Mouse (Mus musculus): ENCODE data around the gene U2af1l4. TPM values are rescaled to one million over a fixed set of nuclear protein-coding genes. Genes with fewer than 3 reads are reported as not detected.

The U2af1l4 gene
- 16.1 and 42.5 TPM in 2 replicates for total RNA-seq (2014; fragmentation: Nextera tagmentation)
- 62.9 and 74.1 TPM in 2 replicates for total RNA-seq (2017)
- polyA plus RNA-seq (2012) = 47.3 and 71.2 TPM in 2 replicates

DNA sequence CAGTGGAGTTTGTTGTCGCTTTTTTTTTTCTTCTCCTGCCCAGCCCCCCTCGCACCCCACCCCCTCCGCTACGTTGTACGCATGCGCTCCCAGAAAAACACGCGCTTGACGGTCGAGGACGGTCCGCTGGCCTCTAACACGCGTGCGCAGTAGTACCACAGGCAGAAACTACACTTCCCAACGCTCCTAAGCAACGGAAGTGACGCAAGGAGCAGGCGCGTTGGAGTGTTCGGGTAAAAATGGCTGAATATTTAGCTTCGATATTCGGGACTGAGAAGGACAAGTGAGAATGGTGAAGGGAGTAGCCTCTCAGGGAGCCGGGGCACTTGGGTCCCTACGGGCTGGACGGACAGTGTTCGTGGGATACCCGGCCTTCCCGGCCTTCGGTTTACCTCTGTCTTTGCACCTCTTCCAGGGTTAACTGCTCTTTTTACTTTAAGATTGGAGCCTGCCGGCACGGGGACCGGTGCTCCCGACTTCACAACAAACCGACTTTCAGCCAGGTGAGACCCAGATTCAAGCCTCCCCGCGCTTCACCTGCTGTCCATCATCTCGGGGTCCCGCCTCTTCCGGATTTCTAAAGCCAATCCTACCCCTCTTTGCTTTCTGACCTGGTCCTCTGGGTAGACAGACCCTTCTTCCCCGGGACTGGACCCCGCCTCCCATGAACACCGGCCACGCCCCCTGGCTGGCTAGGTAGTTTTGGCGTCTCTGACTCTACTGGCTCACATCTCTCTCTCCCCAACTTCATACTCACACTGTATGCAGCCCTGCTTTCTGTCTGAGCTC is at the start of gene U2af1l4, which contains the start of the genes Gm49396 and Psenen:
Gene U2af1l4, plus strand, starts transcription at position 185 of the 789 bp plus-strand sequence.
Gene Gm49396, plus strand, starts transcription at position 228 of the 789 bp plus-strand sequence.
Gene Psenen, minus strand, starts transcription at position 511 of the 789 bp plus-strand sequence.
- Histone ChIP-seq H3K4me1 (ENCODE audit: insufficient read depth, low read depth, low read length) (peaks cover 58% of the 10 kb centered on the region), H3K27me3 (ENCODE audit: insufficient read depth, low read length) (no peaks in the 10 kb centered on the region), H3K36me3 (replicated peaks) (peaks cover 57% of the 10 kb centered on the region), H3K9me3 (replicated peaks) (no peaks in the 10 kb centered on the region), H3K4me3 (ENCODE audit: low read depth, low read length) (peak within 1 kb of the TSS; percentile 83)
- DNase-seq (ENCODE audit: low spot score) (peak; percentile 82), ATAC-seq (ENCODE audit: extremely low read depth, insufficient number of reproducible peaks, low FRiP score, poor library complexity, severe bottlenecking) (peak; percentile 50)
- TF ChIP-seq POLR2AphosphoS5 (IDR thresholded peaks at IDR 0.05; ENCODE audit: insufficient replicate concordance, low read depth, low read length) = no peak
- TF ChIP-seq TAL1 (conservative IDR thresholded peaks at IDR 0.05; ENCODE audit: low read depth, low read length) = no peak
- no peak for TF ChIP-seq GATA1 (IDR thresholded peaks at IDR 0.05; ENCODE audit: borderline replicate concordance, low read length)
- no peak for TF ChIP-seq CTCF (IDR thresholded peaks at IDR 0.05; ENCODE audit: low read depth, low read length)
- no peak for TF ChIP-seq GATA2 (IDR thresholded peaks at IDR 0.05; ENCODE audit: borderline replicate concordance, low read depth, low read length)

GRCm38 (mm10) chr7:30515003-30515760 is 47.9 kb upstream of the U2af1l4 start:
- Histone ChIP-seq H3K4me3 (ENCODE audit: low read depth, low read length) (no peak overlapping the region), H3K9me3 (replicated peaks) (no peaks in the 10 kb centered on the region), H3K4me1 (ENCODE audit: insufficient read depth, low read depth, low read length) (no peaks in the 10 kb centered on the region), H3K27me3 (ENCODE audit: insufficient read depth, low read length) (peaks cover 31% of the 10 kb centered on the region), H3K36me3 (replicated peaks) (no peaks in the 10 kb centered on the region)
- DNase-seq (ENCODE audit: low spot score) (no peak), ATAC-seq (ENCODE audit: extremely low read depth, insufficient number of reproducible peaks, low FRiP score, poor library complexity, severe bottlenecking) (no peak)
- no peak for TF ChIP-seq GATA2 (IDR thresholded peaks at IDR 0.05; ENCODE audit: borderline replicate concordance, low read depth, low read length)
- no peak for TF ChIP-seq CTCF (IDR thresholded peaks at IDR 0.05; ENCODE audit: low read depth, low read length)
- TF ChIP-seq TAL1 (conservative IDR thresholded peaks at IDR 0.05; ENCODE audit: low read depth, low read length) = no peak
- no peak for TF ChIP-seq POLR2AphosphoS5 (IDR thresholded peaks at IDR 0.05; ENCODE audit: insufficient replicate concordance, low read depth, low read length)
- no peak for TF ChIP-seq GATA1 (IDR thresholded peaks at IDR 0.05; ENCODE audit: borderline replicate concordance, low read length)

GRCm38 (mm10) chr7:30518325-30518724 is 44.8 kb upstream of the U2af1l4 start:
- no peak for TF ChIP-seq CTCF (IDR thresholded peaks at IDR 0.05; ENCODE audit: low read depth, low read length)
- no peak for TF ChIP-seq GATA1 (IDR thresholded peaks at IDR 0.05; ENCODE audit: borderline replicate concordance, low read length)
- TF ChIP-seq GATA2 (IDR thresholded peaks at IDR 0.05; ENCODE audit: borderline replicate concordance, low read depth, low read length) = no peak
- no peak for TF ChIP-seq TAL1 (conservative IDR thresholded peaks at IDR 0.05; ENCODE audit: low read depth, low read length)
- H3K27me3 ChIP-seq (ENCODE audit: insufficient read depth, low read length) = peaks cover 30% of the 10 kb centered on the region
- H3K4me1 ChIP-seq (ENCODE audit: insufficient read depth, low read depth, low read length) = no peaks in the 10 kb centered on the region
- ATAC-seq (ENCODE audit: extremely low read depth, insufficient number of reproducible peaks, low FRiP score, poor library complexity, severe bottlenecking) (no peak), DNase-seq (ENCODE audit: low spot score) (no peak)
- peaks cover 10% of the 10 kb centered on the region for H3K36me3 ChIP-seq (replicated peaks)
- H3K9me3 ChIP-seq (replicated peaks) = no peaks in the 10 kb centered on the region
- H3K4me3 ChIP-seq (ENCODE audit: low read depth, low read length) = no peak overlapping the region

DNA sequence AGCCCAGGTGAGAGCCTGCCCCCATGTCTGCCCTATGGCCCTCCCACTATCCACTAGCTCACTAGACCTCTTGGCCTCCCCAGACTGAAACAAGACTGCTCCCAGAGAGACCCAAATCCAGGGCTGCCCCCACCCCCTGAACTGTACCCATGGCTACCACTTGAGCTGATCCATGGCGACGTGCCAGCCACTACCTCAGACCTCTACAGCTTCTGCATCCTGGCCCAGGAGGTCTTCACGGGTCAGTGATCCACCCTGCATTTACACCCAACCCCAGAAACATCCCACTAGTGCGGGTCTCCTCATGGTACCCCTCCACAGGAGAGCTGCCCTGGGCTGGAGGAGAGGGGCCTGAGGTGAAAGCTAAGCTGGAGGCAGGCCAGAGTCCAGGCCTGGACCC is 42.7 kb upstream of the U2af1l4 start:
- no peaks in the 10 kb centered on the region for H3K4me1 ChIP-seq (ENCODE audit: insufficient read depth, low read depth, low read length)
- H3K36me3 ChIP-seq (replicated peaks) = peaks cover 29% of the 10 kb centered on the region
- DNase-seq (ENCODE audit: low spot score) (no peak), ATAC-seq (ENCODE audit: extremely low read depth, insufficient number of reproducible peaks, low FRiP score, poor library complexity, severe bottlenecking) (no peak)
- H3K9me3 ChIP-seq (replicated peaks) = no peaks in the 10 kb centered on the region
- no peak for TF ChIP-seq GATA2 (IDR thresholded peaks at IDR 0.05; ENCODE audit: borderline replicate concordance, low read depth, low read length)
- no peak for TF ChIP-seq CTCF (IDR thresholded peaks at IDR 0.05; ENCODE audit: low read depth, low read length)
- no peak for TF ChIP-seq TAL1 (conservative IDR thresholded peaks at IDR 0.05; ENCODE audit: low read depth, low read length)
- no peak for TF ChIP-seq POLR2AphosphoS5 (IDR thresholded peaks at IDR 0.05; ENCODE audit: insufficient replicate concordance, low read depth, low read length)
- TF ChIP-seq GATA1 (IDR thresholded peaks at IDR 0.05; ENCODE audit: borderline replicate concordance, low read length) = no peak
- no peak overlapping the region for H3K4me3 ChIP-seq (ENCODE audit: low read depth, low read length)
- peaks cover 30% of the 10 kb centered on the region for H3K27me3 ChIP-seq (ENCODE audit: insufficient read depth, low read length)

DNA sequence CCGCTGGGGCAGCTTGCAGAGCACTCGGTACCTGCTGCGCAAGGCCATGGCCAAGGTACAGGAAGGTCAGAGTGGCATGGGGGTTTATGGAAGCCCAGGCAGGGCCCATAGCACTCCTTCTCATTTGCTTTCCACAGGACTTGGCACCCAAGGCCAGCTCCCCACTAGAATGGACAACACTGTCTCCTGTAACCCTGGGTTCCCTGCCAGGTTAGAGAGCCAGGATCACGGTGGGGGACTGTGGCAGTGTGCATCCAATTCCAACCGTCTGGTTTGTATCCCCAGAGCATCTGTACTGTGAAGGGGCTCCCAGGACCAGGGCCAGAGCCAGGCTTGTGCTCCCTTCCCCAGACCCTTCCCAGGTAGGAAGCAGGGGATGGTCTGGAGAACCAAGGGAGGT is 42.2 kb upstream of the U2af1l4 start:
- Histone ChIP-seq H3K4me3 (ENCODE audit: low read depth, low read length) (no peak overlapping the region), H3K9me3 (replicated peaks) (no peaks in the 10 kb centered on the region), H3K4me1 (ENCODE audit: insufficient read depth, low read depth, low read length) (peaks cover 2% of the 10 kb centered on the region; the same call in 1 of the 2 replicates), H3K27me3 (ENCODE audit: insufficient read depth, low read length) (peaks cover 26% of the 10 kb centered on the region), H3K36me3 (replicated peaks) (peaks cover 34% of the 10 kb centered on the region)
- TF ChIP-seq GATA2 (IDR thresholded peaks at IDR 0.05; ENCODE audit: borderline replicate concordance, low read depth, low read length) (no peak), TAL1 (conservative IDR thresholded peaks at IDR 0.05; ENCODE audit: low read depth, low read length) (no peak), POLR2AphosphoS5 (IDR thresholded peaks at IDR 0.05; ENCODE audit: insufficient replicate concordance, low read depth, low read length) (no peak), CTCF (IDR thresholded peaks at IDR 0.05; ENCODE audit: low read depth, low read length) (no peak), GATA1 (IDR thresholded peaks at IDR 0.05; ENCODE audit: borderline replicate concordance, low read length) (no peak)
- ATAC-seq (ENCODE audit: extremely low read depth, insufficient number of reproducible peaks, low FRiP score, poor library complexity, severe bottlenecking) (no peak), DNase-seq (ENCODE audit: low spot score) (no peak)

DNA sequence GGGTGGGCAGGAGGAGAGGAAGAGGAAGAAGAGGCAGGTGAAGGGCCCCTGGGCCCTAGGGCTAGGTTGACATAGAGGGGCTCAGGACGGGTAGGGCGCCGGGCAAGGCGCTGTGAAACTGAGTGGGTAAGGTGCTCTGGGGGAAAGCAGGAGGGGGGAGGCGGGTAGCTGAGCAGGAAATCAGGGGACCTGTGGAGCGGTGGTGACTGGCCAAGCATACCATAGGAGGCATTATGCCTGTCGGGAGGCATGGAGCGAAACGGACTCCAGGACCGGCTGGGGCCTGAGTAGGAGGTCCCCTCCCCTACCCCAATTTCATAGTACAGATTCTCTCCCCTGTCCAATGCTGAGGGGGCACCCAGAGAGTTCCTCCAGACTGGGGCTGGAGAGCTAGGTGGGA is 40.2 kb upstream of the U2af1l4 start:
- no peak overlapping the region for H3K4me3 ChIP-seq (ENCODE audit: low read depth, low read length)
- ATAC-seq (ENCODE audit: extremely low read depth, insufficient number of reproducible peaks, low FRiP score, poor library complexity, severe bottlenecking) = no peak
- peaks cover 3% of the 10 kb centered on the region; the same call in 1 of the 2 replicates for H3K4me1 ChIP-seq (ENCODE audit: insufficient read depth, low read depth, low read length)
- no peaks in the 10 kb centered on the region for H3K9me3 ChIP-seq (replicated peaks)
- DNase-seq (ENCODE audit: low spot score) = no peak
- TF ChIP-seq CTCF (IDR thresholded peaks at IDR 0.05; ENCODE audit: low read depth, low read length) = no peak
- TF ChIP-seq POLR2AphosphoS5 (IDR thresholded peaks at IDR 0.05; ENCODE audit: insufficient replicate concordance, low read depth, low read length) = no peak
- no peak for TF ChIP-seq TAL1 (conservative IDR thresholded peaks at IDR 0.05; ENCODE audit: low read depth, low read length)
- TF ChIP-seq GATA2 (IDR thresholded peaks at IDR 0.05; ENCODE audit: borderline replicate concordance, low read depth, low read length) = no peak
- no peak for TF ChIP-seq GATA1 (IDR thresholded peaks at IDR 0.05; ENCODE audit: borderline replicate concordance, low read length)
- H3K27me3 ChIP-seq (ENCODE audit: insufficient read depth, low read length) = peaks cover 24% of the 10 kb centered on the region
- peaks cover 54% of the 10 kb centered on the region for H3K36me3 ChIP-seq (replicated peaks)
